Mouse (Mus musculus): ENCODE measurements around the gene Mrtfb. TPM values are rescaled to one million over a fixed set of nuclear protein-coding genes. Genes with fewer than 3 reads are reported as not detected.
A peak's percentile ranks its signal among the peaks of the same experiment; 100 is the strongest.

Mrtfb gene
- total and polyA plus RNA-seq, 3 experiments, result 2.1 to 12.1 (median 5.6) TPM

- peaks cover 38% of the 10 kb centered on the region for H3K4me1 ChIP-seq (ENCODE audit: insufficient read depth, low read depth, low read length)
- H3K27me3 ChIP-seq (ENCODE audit: insufficient read depth, low read length), result peaks cover 79% of the 10 kb centered on the region
- no peaks in the 10 kb centered on the region for H3K36me3 ChIP-seq (replicated peaks)
- TF ChIP-seq TAL1 (conservative IDR thresholded peaks at IDR 0.05; ENCODE audit: low read depth, low read length), result no peak
- DNase-seq (ENCODE audit: low spot score) (no peak), ATAC-seq (ENCODE audit: extremely low read depth, insufficient number of reproducible peaks, low FRiP score, poor library complexity, severe bottlenecking) (no peak)
- peak overlapping the region; percentile 71; the same call in 1 of the 2 replicates for H3K4me3 ChIP-seq (ENCODE audit: low read depth, low read length)
- H3K9me3 ChIP-seq (replicated peaks), result no peaks in the 10 kb centered on the region
Measured at GRCm38 (mm10) chr16:13446971-13447283, 190.6 kb downstream of the Mrtfb start.

GRCm38 (mm10) chr16:13447284-13448050, 191.2 kb downstream of the Mrtfb start:
- no peak for ATAC-seq (ENCODE audit: extremely low read depth, insufficient number of reproducible peaks, low FRiP score, poor library complexity, severe bottlenecking)
- H3K9me3 ChIP-seq (replicated peaks), result no peaks in the 10 kb centered on the region
- no peaks in the 10 kb centered on the region for H3K36me3 ChIP-seq (replicated peaks)
- H3K27me3 ChIP-seq (ENCODE audit: insufficient read depth, low read length), result peaks cover 79% of the 10 kb centered on the region
- peak overlapping the region; percentile 71 for H3K4me3 ChIP-seq (ENCODE audit: low read depth, low read length)
- peaks cover 38% of the 10 kb centered on the region for H3K4me1 ChIP-seq (ENCODE audit: insufficient read depth, low read depth, low read length)
- TF ChIP-seq GATA1 (IDR thresholded peaks at IDR 0.05; ENCODE audit: borderline replicate concordance, low read length) (no peak), CTCF (IDR thresholded peaks at IDR 0.05; ENCODE audit: low read depth, low read length) (no peak), POLR2AphosphoS5 (IDR thresholded peaks at IDR 0.05; ENCODE audit: insufficient replicate concordance, low read depth, low read length) (no peak), TAL1 (conservative IDR thresholded peaks at IDR 0.05; ENCODE audit: low read depth, low read length) (no peak), GATA2 (IDR thresholded peaks at IDR 0.05; ENCODE audit: borderline replicate concordance, low read depth, low read length) (no peak)
- DNase-seq (ENCODE audit: low spot score), result peak; percentile 38

- peaks cover 77% of the 10 kb centered on the region for H3K27me3 ChIP-seq (ENCODE audit: insufficient read depth, low read length)
- peak overlapping the region; percentile 71 for H3K4me3 ChIP-seq (ENCODE audit: low read depth, low read length)
- TF ChIP-seq GATA1 (IDR thresholded peaks at IDR 0.05; ENCODE audit: borderline replicate concordance, low read length), result no peak
- no peak for TF ChIP-seq GATA2 (IDR thresholded peaks at IDR 0.05; ENCODE audit: borderline replicate concordance, low read depth, low read length)
- no peak for TF ChIP-seq POLR2AphosphoS5 (IDR thresholded peaks at IDR 0.05; ENCODE audit: insufficient replicate concordance, low read depth, low read length)
- no peak for TF ChIP-seq TAL1 (conservative IDR thresholded peaks at IDR 0.05; ENCODE audit: low read depth, low read length)
- no peak for TF ChIP-seq CTCF (IDR thresholded peaks at IDR 0.05; ENCODE audit: low read depth, low read length)
- no peaks in the 10 kb centered on the region for H3K36me3 ChIP-seq (replicated peaks)
- DNase-seq (ENCODE audit: low spot score) (peak; percentile 17), ATAC-seq (ENCODE audit: extremely low read depth, insufficient number of reproducible peaks, low FRiP score, poor library complexity, severe bottlenecking) (no peak)
- peaks cover 38% of the 10 kb centered on the region for H3K4me1 ChIP-seq (ENCODE audit: insufficient read depth, low read depth, low read length)
- H3K9me3 ChIP-seq (replicated peaks), result no peaks in the 10 kb centered on the region
Measured at GRCm38 (mm10) chr16:13448051-13448705, 191.9 kb downstream of the Mrtfb start.

GRCm38 (mm10) chr16:13448706-13449090, 192.4 kb downstream of the Mrtfb start:
- DNase-seq (ENCODE audit: low spot score), result no peak
- Histone ChIP-seq H3K36me3 (replicated peaks) (no peaks in the 10 kb centered on the region), H3K27me3 (ENCODE audit: insufficient read depth, low read length) (peaks cover 75% of the 10 kb centered on the region), H3K9me3 (replicated peaks) (no peaks in the 10 kb centered on the region), H3K4me3 (ENCODE audit: low read depth, low read length) (peak overlapping the region; percentile 71), H3K4me1 (ENCODE audit: insufficient read depth, low read depth, low read length) (peaks cover 35% of the 10 kb centered on the region)
- ATAC-seq (ENCODE audit: extremely low read depth, insufficient number of reproducible peaks, low FRiP score, poor library complexity, severe bottlenecking), result no peak
- TF ChIP-seq GATA2 (IDR thresholded peaks at IDR 0.05; ENCODE audit: borderline replicate concordance, low read depth, low read length) (no peak), CTCF (IDR thresholded peaks at IDR 0.05; ENCODE audit: low read depth, low read length) (no peak), POLR2AphosphoS5 (IDR thresholded peaks at IDR 0.05; ENCODE audit: insufficient replicate concordance, low read depth, low read length) (no peak), TAL1 (conservative IDR thresholded peaks at IDR 0.05; ENCODE audit: low read depth, low read length) (no peak), GATA1 (IDR thresholded peaks at IDR 0.05; ENCODE audit: borderline replicate concordance, low read length) (no peak)

- no peaks in the 10 kb centered on the region for H3K9me3 ChIP-seq (replicated peaks)
- H3K4me1 ChIP-seq (ENCODE audit: insufficient read depth, low read depth, low read length), result peaks cover 33% of the 10 kb centered on the region
- DNase-seq (ENCODE audit: low spot score) (no peak), ATAC-seq (ENCODE audit: extremely low read depth, insufficient number of reproducible peaks, low FRiP score, poor library complexity, severe bottlenecking) (no peak)
- H3K36me3 ChIP-seq (replicated peaks), result no peaks in the 10 kb centered on the region
- no peak for TF ChIP-seq CTCF (IDR thresholded peaks at IDR 0.05; ENCODE audit: low read depth, low read length)
- no peak for TF ChIP-seq GATA2 (IDR thresholded peaks at IDR 0.05; ENCODE audit: borderline replicate concordance, low read depth, low read length)
- no peak for TF ChIP-seq POLR2AphosphoS5 (IDR thresholded peaks at IDR 0.05; ENCODE audit: insufficient replicate concordance, low read depth, low read length)
- no peak for TF ChIP-seq GATA1 (IDR thresholded peaks at IDR 0.05; ENCODE audit: borderline replicate concordance, low read length)
- TF ChIP-seq TAL1 (conservative IDR thresholded peaks at IDR 0.05; ENCODE audit: low read depth, low read length), result no peak
- H3K27me3 ChIP-seq (ENCODE audit: insufficient read depth, low read length), result peaks cover 69% of the 10 kb centered on the region
- H3K4me3 ChIP-seq (ENCODE audit: low read depth, low read length), result peak overlapping the region; percentile 59; the same call in 1 of the 2 replicates
Measured at GRCm38 (mm10) chr16:13449491-13449890, 193.2 kb downstream of the Mrtfb start.

GRCm38 (mm10) chr16:13450831-13451230, 194.6 kb downstream of the Mrtfb start:
- Histone ChIP-seq H3K27me3 (ENCODE audit: insufficient read depth, low read length) (peaks cover 64% of the 10 kb centered on the region), H3K4me1 (ENCODE audit: insufficient read depth, low read depth, low read length) (peaks cover 37% of the 10 kb centered on the region), H3K36me3 (replicated peaks) (no peaks in the 10 kb centered on the region), H3K4me3 (ENCODE audit: low read depth, low read length) (no peak overlapping the region), H3K9me3 (replicated peaks) (no peaks in the 10 kb centered on the region)
- ATAC-seq (ENCODE audit: extremely low read depth, insufficient number of reproducible peaks, low FRiP score, poor library complexity, severe bottlenecking) (no peak), DNase-seq (ENCODE audit: low spot score) (no peak)
- no peak for TF ChIP-seq POLR2AphosphoS5 (IDR thresholded peaks at IDR 0.05; ENCODE audit: insufficient replicate concordance, low read depth, low read length)
- TF ChIP-seq CTCF (IDR thresholded peaks at IDR 0.05; ENCODE audit: low read depth, low read length), result no peak
- no peak for TF ChIP-seq GATA1 (IDR thresholded peaks at IDR 0.05; ENCODE audit: borderline replicate concordance, low read length)
- TF ChIP-seq GATA2 (IDR thresholded peaks at IDR 0.05; ENCODE audit: borderline replicate concordance, low read depth, low read length), result no peak
- no peak for TF ChIP-seq TAL1 (conservative IDR thresholded peaks at IDR 0.05; ENCODE audit: low read depth, low read length)
